Mouse (Mus musculus): ENCODE results near the gene Dcakd.

GRCm38 (mm10) chr11:103042828-103043227 is 14.7 kb upstream of the Dcakd start:
- no peak for TF ChIP-seq EP300 (optimal IDR thresholded peaks at IDR 0.05)
- peak; percentile 16; the same call in 1 of the 2 replicates for TF ChIP-seq CTCF (IDR thresholded peaks at IDR 0.05; ENCODE audit: low read depth)

Data from stomach, postnatal 0 days (tissue).